Mouse (Mus musculus): ENCODE data around the gene Polr2l.

The Polr2l gene

DNA sequence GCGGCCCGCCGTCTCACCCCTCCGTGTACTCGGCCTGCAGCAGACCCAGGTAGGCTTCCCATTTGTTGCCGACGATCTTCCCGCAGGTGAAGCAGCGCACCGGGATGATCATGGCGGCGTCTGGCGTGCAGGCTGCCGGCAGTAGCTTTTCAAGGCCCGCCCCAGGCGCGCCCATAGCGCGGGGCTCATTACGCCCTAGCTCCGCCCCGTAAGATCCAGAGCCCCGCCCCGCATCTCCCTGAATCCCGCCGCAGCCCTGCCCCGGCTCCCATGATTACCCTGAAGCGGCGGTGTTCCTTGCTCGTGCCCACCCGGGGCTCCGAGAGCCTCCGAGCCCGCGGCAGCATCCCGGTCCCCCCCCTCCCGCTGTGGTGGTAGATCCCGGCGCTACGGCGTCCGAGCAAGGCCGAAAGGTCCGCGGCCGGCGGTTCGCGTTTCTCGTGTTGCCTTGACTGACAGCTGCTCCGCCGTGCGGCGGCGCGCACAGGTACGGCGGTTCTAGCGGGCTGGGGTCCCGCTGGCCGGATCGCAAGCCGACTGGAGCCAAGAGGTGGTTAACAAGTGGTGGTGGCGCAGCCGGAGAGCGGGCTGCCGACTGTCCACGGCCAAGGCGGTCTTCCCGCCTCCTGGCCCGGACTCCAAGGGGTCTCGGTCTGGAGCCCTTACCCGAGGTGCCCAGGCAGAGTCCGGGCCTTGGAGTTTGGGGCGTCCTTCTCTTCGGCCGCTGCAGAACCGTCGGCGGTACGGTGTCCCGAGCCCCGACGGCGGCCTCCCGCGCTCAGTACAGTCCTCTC is at the start of gene Polr2l, which contains the start of gene Tspan4:
Gene Polr2l (minus strand): TSS at position 122 of the 794 bp plus-strand sequence.
Gene Tspan4 (plus strand): TSS at position 230 of the 794 bp plus-strand sequence.
- DNase-seq (ENCODE audit: low spot score): no peak

DNA sequence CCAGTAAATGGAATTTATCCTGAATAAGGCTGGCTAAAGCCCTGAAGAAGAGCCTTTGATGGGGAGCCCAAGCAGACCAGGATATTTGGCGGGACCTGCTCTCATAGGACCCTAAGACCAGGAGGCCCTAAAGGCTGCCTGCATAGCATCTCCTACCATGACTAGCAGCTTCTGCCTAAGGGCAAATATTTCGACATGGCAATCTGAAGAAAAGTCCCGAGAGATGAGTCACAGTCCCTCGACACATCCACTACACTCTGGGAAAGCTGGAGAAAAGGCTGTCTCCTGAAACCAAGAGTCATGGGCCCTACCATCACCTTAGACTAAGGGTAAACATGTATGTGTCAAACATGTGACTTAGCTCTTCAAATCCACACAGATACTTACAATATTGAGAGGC is 49.3 kb upstream of the Polr2l start:
- DNase-seq (ENCODE audit: low spot score): no peak

- no peak for DNase-seq (ENCODE audit: low spot score)
These were observed 48.1 kb upstream of the Polr2l start for GRCm38 (mm10) chr7:141523007-141523406.

GRCm38 (mm10) chr7:141519795-141520194 is 44.9 kb upstream of the Polr2l start:
- no peak for DNase-seq (ENCODE audit: low spot score)

DNA sequence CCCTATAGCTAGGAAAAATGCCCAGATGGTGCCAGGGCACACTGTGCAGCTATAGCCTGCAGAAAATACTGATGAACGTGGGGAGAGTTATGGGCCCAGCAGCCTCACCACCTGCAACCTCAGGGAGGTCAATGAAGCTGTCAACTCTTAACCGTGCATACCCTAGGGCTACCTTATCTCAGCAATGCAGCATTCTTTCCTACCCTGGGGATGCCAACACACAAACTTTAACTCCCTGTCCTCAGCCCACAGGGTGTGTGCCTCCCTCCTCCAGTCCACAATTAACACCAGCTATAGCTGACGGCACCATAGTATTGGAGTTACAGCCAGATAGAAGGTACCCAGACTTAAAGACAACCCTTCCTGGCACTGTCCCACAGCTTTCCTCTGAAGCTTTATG is 44.0 kb upstream of the Polr2l start:
- DNase-seq (ENCODE audit: low spot score): no peak

DNA sequence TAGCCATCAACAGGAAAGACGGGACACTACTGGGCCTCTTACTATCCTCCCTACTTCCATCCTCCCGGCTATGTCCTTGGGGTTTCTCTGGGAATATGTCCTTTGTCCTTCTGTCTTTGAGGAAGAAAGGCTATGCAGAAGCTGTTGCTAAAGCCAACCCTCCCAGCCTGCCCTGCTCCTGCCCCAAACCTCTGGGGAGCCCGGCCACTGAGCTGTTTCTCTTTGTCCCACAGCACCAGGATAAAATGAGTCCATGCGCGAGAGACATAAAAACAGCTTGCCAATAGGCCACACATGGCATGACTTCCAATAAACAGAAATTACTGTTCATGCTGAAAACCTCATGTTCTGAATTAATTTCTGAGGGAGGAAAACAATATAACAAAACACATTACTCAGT is 43.4 kb upstream of the Polr2l start:
- no peak for DNase-seq (ENCODE audit: low spot score)

DNA sequence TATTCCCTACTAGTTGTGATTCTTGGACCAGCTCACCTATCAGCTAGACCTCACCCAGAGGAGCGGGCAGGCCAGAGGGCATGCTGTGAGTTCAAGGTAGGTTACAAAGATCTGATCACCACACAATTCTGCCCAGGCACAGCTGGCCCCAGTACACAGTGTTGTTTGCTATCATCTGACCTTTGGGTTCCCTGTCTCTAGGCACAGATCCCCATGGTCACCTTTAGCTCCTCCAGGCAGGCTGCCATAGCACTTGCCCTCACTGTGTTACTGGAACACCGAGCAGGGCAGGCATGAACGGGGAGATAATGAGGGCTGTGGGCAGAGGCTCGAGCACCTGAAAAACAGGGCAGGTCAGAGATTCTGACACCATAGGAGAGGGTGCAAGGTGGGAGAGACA is 42.7 kb upstream of the Polr2l start:
- DNase-seq (ENCODE audit: low spot score): no peak

- DNase-seq (ENCODE audit: low spot score): no peak
These were observed 35.8 kb upstream of the Polr2l start for GRCm38 (mm10) chr7:141510681-141511191.

GRCm38 (mm10) chr7:141510196-141510595 is 35.3 kb upstream of the Polr2l start:
- DNase-seq (ENCODE audit: low spot score): no peak

DNA sequence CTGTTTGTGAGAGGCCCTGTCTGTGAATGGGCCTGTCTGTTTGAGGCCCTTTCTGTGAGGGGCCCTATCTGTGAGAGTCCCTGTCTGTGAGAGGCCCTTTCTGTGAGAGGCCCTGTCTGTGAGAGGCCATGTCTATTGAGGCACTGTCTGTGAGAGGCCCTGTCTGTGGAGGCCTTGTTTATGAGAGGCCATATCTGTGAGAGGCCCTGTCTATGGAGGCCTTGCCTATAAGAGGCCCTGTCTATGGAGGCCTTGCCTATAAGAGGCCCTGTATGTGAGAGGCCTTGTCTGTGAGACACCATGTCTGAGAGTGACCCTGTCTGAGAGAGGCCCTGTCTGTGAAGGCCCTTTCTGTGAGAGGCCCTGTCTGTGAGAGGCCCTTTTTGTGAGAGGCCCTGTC is 33.2 kb upstream of the Polr2l start:
- no peak for DNase-seq (ENCODE audit: low spot score)

DNA sequence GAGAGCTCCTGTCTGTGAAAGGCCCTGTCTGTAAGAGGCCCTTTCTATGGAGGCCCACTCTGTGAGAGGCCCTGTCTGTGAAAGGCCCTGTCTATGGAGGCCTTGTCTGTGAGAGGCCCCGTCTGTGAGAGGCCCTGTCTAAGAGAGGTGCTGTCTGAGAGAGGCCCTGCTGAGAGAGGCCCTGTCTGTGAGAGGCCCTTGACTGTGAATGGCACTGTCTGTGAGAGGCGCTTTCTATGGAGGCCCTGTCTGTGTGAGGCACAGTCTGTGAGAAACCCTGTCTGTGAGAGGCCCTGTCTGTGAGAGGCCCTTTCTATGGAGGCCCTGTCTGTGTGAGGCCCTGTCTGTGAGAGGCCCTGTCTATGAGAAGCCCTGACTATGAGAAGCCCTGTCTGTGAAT is 31.3 kb upstream of the Polr2l start:
- DNase-seq (ENCODE audit: low spot score): no peak

DNA sequence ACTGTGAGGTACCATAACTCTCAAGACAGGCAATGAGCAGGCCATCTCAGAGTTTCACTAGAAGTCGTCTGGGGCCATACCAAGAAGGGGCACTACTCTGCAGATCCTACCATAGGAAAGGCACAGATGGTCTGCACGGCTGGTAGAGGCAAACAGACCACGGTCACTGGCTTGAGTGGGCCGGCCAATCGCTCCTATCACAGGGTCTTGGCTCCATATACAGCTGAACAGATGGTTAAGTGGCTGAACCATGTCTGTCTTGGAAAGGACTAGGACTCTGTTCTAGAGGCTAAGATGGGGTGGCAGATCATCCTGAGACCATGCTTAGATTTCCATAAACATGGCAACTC is 27.6 kb upstream of the Polr2l start:
- DNase-seq (ENCODE audit: low spot score): no peak

- no peak for DNase-seq (ENCODE audit: low spot score)
These were observed 27.1 kb upstream of the Polr2l start for GRCm38 (mm10) chr7:141501820-141502555.

DNA sequence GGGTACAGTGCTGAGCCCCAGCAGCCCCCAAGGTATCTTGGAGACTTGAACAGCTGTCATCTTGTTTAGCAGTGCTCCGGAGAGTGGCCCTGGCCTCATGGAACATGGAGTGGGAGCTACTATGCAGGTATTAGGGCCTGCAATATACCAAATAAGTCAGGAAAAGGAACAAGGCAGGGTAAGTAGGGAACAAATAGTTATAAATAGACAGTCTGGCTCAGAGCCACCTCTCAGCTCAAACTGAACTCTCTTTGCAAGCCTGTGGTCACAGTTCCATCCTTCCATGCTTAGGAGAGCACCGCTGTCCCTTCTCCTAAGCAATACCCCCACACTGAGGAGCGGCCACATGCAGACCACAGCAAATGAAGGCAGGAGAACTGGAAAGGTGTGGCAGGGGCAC is 22.7 kb upstream of the Polr2l start:
- no peak for DNase-seq (ENCODE audit: low spot score)

DNA sequence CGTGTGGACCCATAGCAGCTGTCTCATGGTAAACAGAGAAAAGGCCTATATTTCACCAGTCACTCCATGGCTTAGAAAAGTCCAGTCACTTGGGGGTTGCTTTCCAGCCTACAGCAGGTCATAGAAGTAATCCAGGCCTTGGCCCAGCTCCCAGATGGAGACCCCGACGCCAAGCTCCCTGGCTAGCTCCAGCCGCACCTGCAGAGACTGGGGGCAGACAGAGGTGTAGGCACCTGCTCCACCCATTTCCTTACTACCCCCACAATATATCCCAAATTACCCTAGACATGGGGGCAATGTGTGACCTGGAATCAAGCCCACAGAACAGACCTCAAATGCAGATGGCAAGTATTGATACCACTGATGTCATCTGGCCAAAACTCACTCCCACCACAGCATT is 21.0 kb upstream of the Polr2l start:
- no peak for DNase-seq (ENCODE audit: low spot score)

DNA sequence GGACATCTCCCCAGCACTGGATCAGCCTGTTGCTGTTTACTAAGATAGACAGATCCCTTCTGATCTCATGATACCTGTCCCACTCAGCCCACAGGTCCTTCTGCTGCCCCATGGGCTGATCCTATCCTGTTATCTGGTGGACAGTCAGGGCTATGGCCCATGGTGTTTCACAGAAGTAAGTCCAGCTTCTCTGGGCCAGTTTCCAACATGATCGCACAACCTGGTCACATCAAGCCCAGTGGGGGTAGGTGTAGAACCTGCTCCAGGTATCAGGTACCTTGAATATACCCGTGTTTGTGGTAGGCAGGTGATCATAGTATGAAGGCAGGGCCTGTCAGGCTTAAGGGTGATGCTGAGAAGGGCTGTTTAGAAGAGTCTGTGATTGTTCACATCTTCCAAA is 20.4 kb upstream of the Polr2l start:
- no peak for DNase-seq (ENCODE audit: low spot score)

GRCm38 (mm10) chr7:141493729-141494128 is 18.8 kb upstream of the Polr2l start:
- DNase-seq (ENCODE audit: low spot score): no peak

- no peak for DNase-seq (ENCODE audit: low spot score)
These were observed 17.8 kb upstream of the Polr2l start for GRCm38 (mm10) chr7:141492738-141493137.

DNA sequence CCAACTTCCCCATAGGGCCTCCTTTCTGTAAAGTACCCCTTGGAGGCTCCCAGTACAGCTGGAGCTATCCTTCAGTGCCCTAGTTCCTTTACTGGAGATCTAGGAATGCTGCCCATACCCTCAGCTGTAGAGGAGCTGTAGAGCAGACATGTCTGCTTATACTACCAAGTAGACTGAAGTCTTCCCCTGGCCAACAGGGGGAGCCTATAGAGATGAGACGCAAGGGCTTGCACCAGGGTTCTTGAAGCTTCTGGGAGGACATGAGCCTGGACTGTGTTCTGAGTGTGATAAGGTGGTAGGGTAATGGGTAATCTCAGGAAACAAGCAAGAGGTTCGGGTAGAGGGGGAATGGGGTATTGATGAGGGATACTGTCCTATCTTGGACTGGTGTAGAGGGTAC is 16.2 kb upstream of the Polr2l start:
- no peak for DNase-seq (ENCODE audit: low spot score)

DNA sequence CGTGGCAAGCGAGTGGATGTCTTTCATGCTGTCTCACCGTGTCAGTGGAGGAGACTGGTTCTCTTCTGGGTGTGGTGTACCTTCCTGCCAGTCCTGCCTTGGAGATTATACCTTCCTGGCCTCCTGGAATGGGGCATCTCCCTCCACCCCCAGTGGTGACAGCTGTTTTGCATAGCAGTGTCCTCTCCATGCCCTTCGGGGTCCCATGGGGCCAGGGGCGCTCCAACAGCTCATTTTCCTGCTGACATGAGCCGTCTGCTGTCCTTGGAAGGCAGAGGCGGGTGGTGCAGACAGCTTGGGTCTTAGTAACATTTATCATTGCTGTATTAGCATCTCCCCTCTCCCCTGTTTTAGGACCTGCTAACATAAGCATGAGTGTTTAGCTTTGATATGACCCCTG is 12.2 kb upstream of the Polr2l start:
- DNase-seq (ENCODE audit: low spot score): no peak

GRCm38 (mm10) chr7:141486239-141486638 is 11.3 kb upstream of the Polr2l start:
- DNase-seq (ENCODE audit: low spot score): no peak

GRCm38 (mm10) chr7:141485606-141486005 is 10.7 kb upstream of the Polr2l start:
- DNase-seq (ENCODE audit: low spot score): no peak

DNA sequence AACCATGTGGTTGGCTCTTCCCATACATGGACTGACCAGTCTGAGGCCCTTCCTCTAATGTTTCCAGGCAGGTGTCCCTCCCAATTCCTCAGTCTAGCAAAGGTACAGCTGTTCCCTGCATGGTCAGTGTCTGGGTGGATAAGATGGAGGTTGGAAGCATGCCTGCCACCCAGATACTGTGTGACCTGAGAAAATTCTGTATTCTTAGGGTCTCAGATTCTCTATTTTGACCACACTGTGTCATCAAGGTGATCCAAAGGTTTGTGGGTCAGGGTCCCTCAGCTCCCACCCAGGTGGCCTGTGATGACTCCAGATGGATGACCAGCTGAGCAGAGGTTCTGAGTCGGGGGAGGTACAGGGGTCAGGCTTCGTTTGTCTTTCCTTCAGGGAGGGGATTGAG is 10.3 kb upstream of the Polr2l start:
- no peak for DNase-seq (ENCODE audit: low spot score)
